Mouse (Mus musculus) liver, postnatal 0 days (tissue): ENCODE measurements around the gene Samd14.

Experiments
- CTCF ChIP-seq: sonication (generic); IDR thresholded peaks from 2 replicates; pipeline ENCODE4 v1.5.1; 2016; ENCODE audit warnings: antibody characterized with exemption, low read depth
- EP300 ChIP-seq: IDR thresholded peaks from 2 replicates; pipeline ENCODE4 v1.6.1; 2016; ENCODE audit warnings: antibody characterized with exemption, low read depth, mild to moderate bottlenecking

GRCm38 (mm10) chr11:95044185-95044870 lies 34.6 kb downstream of the Samd14 start:
- TF ChIP-seq CTCF (no peak), EP300 (no peak)
